ENCODE assay signal across 21 mouse cellular contexts in genomic region chr3:151557607-151558006, GRCm38 (mm10).
"Had no signal": no experiment of that assay in that cellular context is flagged by ENCODE, and none has a peak within 500 bp of the region (broad histone marks: within the 10 kb centered on the region; RNA-seq: fewer than 3 reads in every experiment).

No protein-coding gene starts in this region.

- H3K4me1 ChIP-seq: limb, embryonic 12.5 days; limb, embryonic 15.5 days; liver, embryonic 12.5 days; liver, embryonic 15.5 days; lung, embryonic 15.5 days; megakaryocyte, embryonic 14.5 days; midbrain, embryonic 10.5 days; midbrain, embryonic 15.5 days; neural tube, embryonic 12.5 days; neural tube, embryonic 15.5 days; stomach, embryonic 15.5 days had no signal

- H3K27me3 ChIP-seq: limb, embryonic 12.5 days; limb, embryonic 15.5 days; liver, embryonic 12.5 days; liver, embryonic 15.5 days; lung, embryonic 15.5 days; megakaryocyte, embryonic 14.5 days; midbrain, embryonic 15.5 days; neural tube, embryonic 12.5 days; neural tube, embryonic 15.5 days; stomach, embryonic 15.5 days had no signal

- H3K9me3 ChIP-seq: limb, embryonic 12.5 days; limb, embryonic 15.5 days; liver, embryonic 12.5 days; liver, embryonic 15.5 days; lung, embryonic 15.5 days; megakaryocyte, embryonic 14.5 days; midbrain, embryonic 10.5 days; midbrain, embryonic 15.5 days; neural tube, embryonic 12.5 days; neural tube, embryonic 15.5 days; stomach, embryonic 15.5 days had no signal

- H3K9ac ChIP-seq: limb, embryonic 12.5 days; limb, embryonic 15.5 days; liver, embryonic 12.5 days; liver, embryonic 15.5 days; lung, embryonic 15.5 days; midbrain, embryonic 15.5 days; neural tube, embryonic 12.5 days; neural tube, embryonic 15.5 days; stomach, embryonic 15.5 days had no signal

- H3K4me3 ChIP-seq: limb, embryonic 12.5 days; limb, embryonic 15.5 days; liver, embryonic 12.5 days; liver, embryonic 15.5 days; lung, embryonic 15.5 days; megakaryocyte, embryonic 14.5 days; midbrain, embryonic 10.5 days; midbrain, embryonic 15.5 days; neural tube, embryonic 12.5 days; neural tube, embryonic 15.5 days; stomach, embryonic 15.5 days had no signal

- ATAC-seq: intestine, postnatal 0 days; liver, embryonic 12.5 days; midbrain, embryonic 15.5 days had no signal

- DNase-seq: kidney, adult 9 months; left cerebral cortex, postnatal 4 days; lung, adult 18-20 months; lung, postnatal 10 days; lung, postnatal 36 days; retina, postnatal 1 day; right cerebral cortex, postnatal 25 days; spleen, adult 18-20 months; thymus, postnatal 25 days had no signal

- H3K36me3 ChIP-seq: limb, embryonic 12.5 days; limb, embryonic 15.5 days; liver, embryonic 12.5 days; liver, embryonic 15.5 days; lung, embryonic 15.5 days; midbrain, embryonic 10.5 days; midbrain, embryonic 15.5 days; neural tube, embryonic 12.5 days; neural tube, embryonic 15.5 days; stomach, embryonic 15.5 days had no signal

- H3K27ac ChIP-seq: limb, embryonic 12.5 days; limb, embryonic 15.5 days; liver, embryonic 12.5 days; liver, embryonic 15.5 days; lung, embryonic 15.5 days; midbrain, embryonic 10.5 days; midbrain, embryonic 15.5 days; neural tube, embryonic 12.5 days; neural tube, embryonic 15.5 days; stomach, embryonic 15.5 days had no signal

- H3K4me2 ChIP-seq: limb, embryonic 12.5 days; limb, embryonic 15.5 days; liver, embryonic 12.5 days; liver, embryonic 15.5 days; lung, embryonic 15.5 days; midbrain, embryonic 15.5 days; neural tube, embryonic 12.5 days; neural tube, embryonic 15.5 days; stomach, embryonic 15.5 days had no signal
